Mouse (Mus musculus) ES-Bruce4 (cell line): ENCODE results near the gene Dpp6.

Experiments used
- CTCF ChIP-seq: IDR thresholded peaks from one replicate; pipeline ENCODE4 v1.8.1; 2011; ENCODE audit warnings: low read depth, low read length
- POLR2A ChIP-seq: IDR thresholded peaks from one replicate; pipeline ENCODE4 v1.8.1; 2011; ENCODE audit warnings: low read length; ENCODE audit not compliant: insufficient read depth

GRCm38 (mm10) chr5:27621811-27622210 is 804.8 kb downstream of the Dpp6 start:
- TF ChIP-seq POLR2A (no peak), CTCF (no peak)
